Mouse (Mus musculus) thymus, adult 2 months (tissue): Measurements from ENCODE around the gene Gm37240.

Experiments
- CTCF ChIP-seq: fragments of 200-500 bp; IDR thresholded peaks from 2 replicates; pipeline ENCODE4 v1.5.1; 2012; ENCODE audit warnings: mild to moderate bottlenecking, control low read depth, low read length, moderate library complexity, borderline replicate concordance; ENCODE audit not compliant: control insufficient read depth, poor library complexity, insufficient read depth; ENCODE audit errors: extremely low read depth
- POLR2A ChIP-seq: fragments of 200-500 bp; IDR thresholded peaks from 2 replicates; pipeline ENCODE4 v1.6.1; 2012; ENCODE audit warnings: mild to moderate bottlenecking, low read length, control low read depth, moderate library complexity; ENCODE audit not compliant: control insufficient read depth, poor library complexity, insufficient read depth; ENCODE audit errors: extremely low read depth

- TF ChIP-seq CTCF: no peak
- no peak for TF ChIP-seq POLR2A
Measured at GRCm38 (mm10) chr3:85933586-85933985, 46.3 kb upstream of the Gm37240 start.
